Mouse (Mus musculus): Measurements from ENCODE around the gene Gm28038.

Gene Gm28038

DNA sequence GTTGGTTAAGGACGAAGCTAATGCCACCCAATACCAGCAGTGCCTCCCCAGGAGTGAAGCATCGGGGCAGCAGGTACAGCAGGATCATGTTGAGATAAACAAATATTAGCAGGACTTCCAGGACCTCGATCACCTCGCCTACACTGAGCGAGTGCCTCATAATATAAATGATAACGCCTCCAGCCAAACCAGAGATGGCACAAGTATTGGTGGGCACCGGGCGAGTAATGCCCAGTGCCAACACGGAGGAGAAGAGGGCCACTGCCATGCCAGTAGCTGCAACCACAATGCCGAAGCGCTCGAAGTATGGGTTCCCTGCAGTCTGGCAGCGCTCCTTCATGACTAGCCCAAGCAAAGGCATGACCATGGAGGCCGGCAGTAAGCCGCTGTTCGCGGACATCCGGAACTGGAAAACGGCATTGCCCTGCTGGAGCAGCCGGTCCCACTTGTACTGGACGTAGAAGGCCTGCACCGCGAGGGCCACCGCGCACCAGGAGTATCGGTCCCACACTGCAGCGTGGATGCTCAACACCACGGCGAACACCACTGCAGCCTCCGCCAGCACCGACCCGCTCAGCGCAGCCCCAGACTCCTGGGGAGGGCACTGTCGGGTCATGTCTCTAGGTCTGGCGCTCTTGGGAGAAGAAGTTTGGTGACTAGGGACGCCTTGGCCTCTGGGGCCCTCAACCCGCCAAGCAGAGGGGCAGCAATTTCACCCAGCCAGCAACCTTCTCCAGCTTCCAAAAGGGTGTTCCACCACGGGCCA lies 4.8 kb downstream of the Gm28038 start:
- 11% methylated on average over 38 of the region's 38 CpGs for WGBS

DNA sequence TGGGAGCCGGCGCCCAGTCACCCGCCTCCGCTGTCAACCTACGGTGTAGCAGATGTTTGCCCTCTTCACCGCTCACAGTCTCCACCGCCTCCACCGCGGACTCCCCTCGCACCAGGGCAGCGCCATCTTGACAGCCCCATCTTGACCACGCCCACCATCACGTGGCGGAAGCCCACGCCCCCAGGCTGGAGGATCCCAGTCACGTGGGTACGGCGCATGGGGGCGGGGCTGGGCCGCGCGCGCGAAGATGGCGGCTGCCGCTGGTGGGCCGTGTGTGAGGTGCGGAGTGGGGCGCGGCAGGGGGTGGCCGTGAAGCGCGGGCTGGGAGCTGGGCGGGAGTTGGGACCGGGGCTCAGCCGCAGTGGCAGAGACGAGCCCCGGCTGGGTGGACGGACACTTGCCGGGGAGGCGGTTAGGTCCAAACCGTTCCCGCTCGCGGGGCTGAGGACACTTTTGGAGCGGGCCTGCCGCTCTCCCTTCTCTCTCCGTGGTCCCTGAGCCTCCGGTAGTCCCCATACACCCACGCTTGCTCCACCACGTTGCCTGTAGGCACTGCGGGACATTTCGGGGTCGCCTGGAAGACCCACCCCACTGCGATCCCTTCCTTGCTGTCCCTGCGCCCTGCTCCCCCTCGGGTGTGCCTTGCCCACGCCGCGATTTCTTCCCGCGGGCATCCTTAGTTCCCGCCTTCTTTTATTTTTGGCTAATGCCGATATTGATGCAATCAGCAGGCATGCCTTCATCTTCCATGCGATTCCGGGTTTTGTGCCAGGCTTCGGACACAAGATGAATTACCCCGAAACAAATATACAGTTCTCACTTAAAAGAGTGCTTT lies 5.6 kb downstream of the Gm28038 start, which contains the start of the genes Dolk and Nup188:
Gene Dolk (minus strand): TSS at position 143 of the 835 bp plus-strand sequence.
Gene Nup188 (plus strand): TSS at position 206 of the 835 bp plus-strand sequence.
- WGBS = under 1% methylated on average over 56 of the region's 68 CpGs

DNA sequence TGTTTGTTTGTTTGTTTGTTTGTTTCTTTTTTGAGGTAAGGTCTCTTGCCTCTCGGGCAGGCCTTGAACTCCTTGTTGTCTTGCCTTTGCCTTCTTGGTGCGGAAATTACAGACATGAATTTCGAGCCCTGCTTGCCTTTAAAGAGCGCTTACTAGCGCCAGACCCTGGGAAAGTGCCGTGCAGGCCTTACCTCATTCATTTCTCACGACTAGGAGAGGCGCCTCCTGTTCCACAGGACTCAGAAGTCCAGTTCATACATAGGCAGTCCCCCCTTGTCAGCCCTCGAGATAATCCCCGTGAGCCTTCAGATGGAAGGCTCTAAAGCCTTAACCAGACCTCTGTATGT lies 6.2 kb downstream of the Gm28038 start:
- 0% methylated on average over 10 of the region's 10 CpGs for WGBS

DNA sequence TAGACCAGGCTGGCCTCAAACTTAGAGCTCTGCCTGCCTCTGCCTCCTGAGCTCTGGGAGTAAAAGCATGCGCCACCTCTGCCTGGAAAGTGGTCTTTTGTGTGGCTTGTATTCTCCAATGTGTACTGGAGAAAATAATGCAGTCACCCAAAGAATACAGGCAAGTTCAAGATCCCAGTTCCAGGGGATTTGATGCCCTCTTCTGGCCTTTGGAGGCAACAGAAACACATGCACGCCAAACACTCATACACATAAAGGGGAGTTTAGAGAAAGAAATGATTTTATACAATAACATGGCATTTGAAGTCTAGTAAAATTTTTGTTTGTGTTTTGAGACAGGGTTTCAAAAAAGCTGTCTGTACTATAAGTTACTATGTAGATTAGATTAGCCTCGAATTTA lies 18.7 kb downstream of the Gm28038 start:
- WGBS = 78% methylated on average over 3 of the region's 3 CpGs

DNA sequence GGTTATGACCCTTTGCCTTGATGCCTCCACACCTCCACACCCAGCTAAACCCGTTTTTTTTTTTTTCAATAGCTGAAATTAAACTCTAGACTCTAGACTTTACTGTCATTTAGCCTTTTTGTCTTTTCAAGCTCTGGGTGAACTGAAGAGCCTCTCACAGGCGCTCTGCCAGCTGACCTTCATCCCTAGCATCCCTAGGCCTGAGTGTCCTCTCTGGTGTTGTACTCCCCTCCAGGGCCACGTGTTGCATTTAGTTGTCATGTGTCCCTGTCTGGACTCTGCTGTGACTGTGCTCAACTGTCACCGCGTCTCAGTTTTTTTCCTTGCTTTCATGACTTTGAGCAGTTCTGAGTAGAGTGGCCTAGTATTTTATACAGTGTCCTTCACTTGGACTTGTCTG lies 19.1 kb downstream of the Gm28038 start:
- 88% methylated on average over 5 of the region's 5 CpGs for WGBS

DNA sequence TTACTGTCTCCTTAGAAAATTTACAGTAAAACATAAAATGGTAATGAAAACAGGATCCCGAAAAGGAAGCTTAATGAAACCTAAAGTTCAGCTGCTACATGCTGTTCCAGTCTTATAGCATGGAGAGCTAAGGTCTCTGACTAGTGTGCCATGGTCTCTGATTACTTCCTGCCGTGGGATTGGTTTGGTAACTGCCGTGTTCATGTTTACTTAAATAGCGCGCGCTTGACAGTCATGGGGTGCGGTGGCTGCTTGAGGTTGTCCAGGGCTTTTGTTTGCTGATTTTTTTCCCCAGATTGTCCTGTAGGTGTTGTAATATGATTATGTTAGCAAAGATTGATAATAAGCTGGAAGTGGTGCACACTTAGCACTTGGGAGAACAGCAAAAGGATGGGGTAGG lies 25.2 kb downstream of the Gm28038 start:
- WGBS = 94% methylated on average over 7 of the region's 7 CpGs

DNA sequence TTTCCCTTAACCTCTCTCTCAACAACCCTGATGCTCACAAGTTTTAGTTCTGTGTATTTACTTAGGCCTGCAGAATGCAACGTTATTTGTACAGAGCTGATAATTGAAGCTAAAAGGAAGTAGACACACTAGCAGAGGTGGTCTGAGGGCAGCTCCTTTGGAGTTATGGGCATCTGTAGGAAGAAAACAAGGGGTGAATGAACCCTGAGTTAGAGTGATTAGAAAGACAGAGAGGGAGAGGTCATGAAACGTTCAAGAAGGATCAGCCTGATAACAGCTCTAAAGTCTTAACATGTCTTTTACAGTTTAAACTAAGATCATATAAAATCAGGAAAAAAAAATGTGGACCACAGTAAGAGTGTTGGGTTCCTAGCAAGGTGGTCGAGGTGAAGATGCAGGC lies 28.5 kb downstream of the Gm28038 start:
- 91% methylated on average over 3 of the region's 3 CpGs for WGBS

DNA sequence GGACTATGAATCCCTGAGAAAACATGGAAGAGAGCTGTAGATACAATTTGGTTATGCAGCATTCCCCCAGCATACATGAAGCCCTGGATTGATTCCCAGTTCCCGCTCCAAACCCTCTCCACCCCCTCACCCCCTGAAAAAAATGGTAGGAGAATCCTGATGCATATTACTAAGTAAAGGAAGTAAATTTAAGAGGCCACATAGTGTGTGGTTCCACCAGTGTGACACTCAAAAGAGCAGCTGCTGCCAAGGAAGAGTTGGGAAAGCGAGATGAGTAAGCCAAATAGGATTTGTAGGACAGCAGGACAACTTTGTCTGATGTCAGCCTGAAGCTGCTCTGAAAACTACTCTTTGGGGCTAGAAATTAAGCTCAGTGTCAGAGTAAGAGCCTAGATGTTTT lies 30.6 kb downstream of the Gm28038 start:
- WGBS = 57% methylated on average over 2 of the region's 2 CpGs

DNA sequence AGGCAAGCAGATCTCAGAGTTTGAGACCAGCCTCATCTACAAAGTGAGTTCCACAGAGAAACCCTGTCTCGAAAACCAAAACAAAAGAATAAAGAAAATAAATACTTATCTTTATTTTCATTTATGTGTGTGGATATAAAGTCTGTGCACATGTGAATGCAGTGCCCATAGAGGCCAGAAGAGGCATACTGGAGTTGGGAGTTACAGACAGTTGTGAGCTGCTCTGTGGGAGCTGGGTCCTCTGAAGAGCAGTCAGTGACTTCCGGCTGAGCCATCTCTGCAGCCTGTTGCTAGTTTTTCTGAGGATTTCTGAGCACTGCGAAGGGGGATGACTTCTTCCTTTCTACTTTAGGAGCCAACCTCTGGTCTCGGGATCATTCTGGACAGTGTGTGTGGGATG lies 35.3 kb downstream of the Gm28038 start:
- WGBS = 90% methylated on average over 4 of the region's 4 CpGs

DNA sequence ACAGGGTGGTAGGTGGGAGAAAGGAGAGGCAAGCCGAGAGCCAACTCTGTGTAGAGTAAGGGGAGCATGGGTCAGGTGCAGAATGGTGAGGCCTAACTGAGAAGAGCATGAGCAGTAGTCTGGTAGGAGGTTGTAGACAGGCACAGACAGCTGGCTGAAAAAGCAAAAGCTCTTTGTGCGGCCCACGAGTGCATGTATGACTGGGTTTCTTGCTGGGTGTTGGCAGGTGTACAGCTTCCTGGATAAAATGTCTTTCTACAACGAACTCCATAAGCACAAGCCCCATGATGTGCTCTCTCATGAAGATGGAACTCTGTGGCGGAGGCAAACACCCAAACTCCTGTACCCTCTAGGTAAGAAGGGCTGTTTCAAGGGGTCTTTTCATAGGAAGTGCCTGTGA lies 36.1 kb downstream of the Gm28038 start:
- 65% methylated on average over 5 of the region's 5 CpGs for WGBS

DNA sequence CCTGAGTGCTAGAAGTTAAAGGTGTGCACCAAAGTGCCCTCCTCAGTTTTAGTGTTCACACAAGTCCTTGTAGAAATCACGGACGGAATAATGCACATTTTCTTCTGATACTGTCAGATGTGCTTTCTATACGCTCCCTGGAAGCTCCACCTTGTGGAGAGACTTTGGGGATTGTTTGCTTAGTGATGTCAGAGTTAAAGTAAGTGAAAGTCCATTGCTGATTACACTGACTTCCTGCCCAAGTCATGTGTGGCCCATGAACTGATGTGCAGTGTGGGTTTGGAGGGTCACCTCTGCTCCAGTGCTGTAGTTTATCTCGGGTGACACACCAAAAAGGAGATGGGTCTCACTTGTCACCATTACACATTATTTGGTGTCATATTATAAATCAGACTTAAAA lies 38.4 kb downstream of the Gm28038 start:
- 92% methylated on average over 4 of the region's 4 CpGs for WGBS

DNA sequence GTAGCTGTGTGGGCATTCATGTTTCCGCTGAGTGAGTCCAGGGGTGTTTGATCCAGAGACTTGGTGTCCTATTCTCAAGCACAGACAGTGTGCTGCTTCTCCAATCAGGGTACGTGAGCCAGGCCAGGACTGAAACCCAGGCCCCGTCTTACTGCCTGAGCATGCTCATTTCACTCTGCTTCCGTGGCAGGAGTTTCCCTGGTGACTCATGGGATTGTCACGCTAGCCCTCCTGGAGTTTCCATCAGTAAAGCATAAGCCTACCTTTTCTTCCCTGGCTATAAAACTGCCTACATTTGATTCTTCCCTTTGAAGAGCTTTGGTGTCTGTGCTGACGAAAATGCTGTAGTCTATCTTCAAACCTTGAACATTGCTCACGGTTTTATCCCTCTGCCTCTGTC lies 42.3 kb downstream of the Gm28038 start:
- WGBS = 77% methylated on average over 7 of the region's 7 CpGs

DNA sequence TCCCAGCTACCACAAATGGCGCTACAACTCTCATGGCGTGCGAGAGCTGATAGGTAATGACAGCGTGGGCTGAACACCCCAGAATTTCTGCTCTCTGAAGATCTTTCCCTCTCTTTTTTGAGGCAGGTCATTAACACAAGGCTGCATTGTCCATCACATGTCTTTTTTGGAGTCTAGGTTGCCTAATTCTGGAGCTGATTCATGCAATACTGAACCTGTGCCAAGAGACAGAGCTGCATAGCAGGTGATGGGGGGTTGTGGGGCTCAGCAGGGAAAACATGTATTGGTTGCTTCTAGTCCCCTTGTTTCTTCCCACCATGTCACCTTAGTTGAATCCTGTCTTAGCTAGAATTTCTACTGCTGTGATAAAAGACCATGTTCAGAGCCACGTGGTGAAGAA lies 44.5 kb downstream of the Gm28038 start:
- 92% methylated on average over 5 of the region's 5 CpGs for WGBS

DNA sequence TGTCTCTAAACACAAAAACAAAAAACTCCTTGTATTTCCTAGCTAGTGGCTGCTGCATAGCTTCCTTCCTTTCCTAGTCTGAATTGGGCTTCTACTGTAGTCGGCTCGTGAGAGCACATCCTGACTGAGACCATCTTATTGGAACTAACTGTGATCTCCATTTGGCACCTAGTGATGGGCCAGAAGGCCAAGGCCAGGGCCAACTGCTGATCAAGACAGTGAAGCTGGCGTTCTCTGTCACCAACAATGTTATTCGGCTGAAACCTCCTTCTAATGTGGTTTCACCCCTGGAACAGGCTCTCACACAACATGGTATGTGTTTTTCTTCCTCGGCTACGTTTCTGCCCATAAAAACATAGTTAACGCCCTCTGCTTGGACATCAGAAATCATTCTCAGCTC lies 46.4 kb downstream of the Gm28038 start:
- 87% methylated on average over 7 of the region's 7 CpGs for WGBS

DNA sequence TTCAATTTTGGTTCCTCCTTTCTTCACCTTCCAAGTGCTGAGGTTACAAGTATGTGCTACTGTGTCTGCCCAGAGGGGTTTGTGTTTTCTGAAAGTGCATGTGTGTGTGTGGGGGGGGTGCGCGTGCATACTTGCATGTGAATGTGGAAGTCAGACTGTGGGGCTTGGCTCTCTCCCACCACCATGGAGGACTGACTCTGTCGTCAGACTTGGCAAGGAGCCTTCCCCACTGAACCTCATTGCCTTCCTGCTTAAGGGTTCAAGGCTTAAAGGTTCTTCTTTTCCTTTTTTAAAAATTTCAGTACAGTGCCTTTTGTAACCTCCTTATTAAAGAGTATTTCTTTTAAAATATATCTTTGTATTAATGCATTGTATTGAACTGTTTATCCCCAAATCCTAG lies 47.9 kb downstream of the Gm28038 start:
- 69% methylated on average over 3 of the region's 3 CpGs for WGBS

DNA sequence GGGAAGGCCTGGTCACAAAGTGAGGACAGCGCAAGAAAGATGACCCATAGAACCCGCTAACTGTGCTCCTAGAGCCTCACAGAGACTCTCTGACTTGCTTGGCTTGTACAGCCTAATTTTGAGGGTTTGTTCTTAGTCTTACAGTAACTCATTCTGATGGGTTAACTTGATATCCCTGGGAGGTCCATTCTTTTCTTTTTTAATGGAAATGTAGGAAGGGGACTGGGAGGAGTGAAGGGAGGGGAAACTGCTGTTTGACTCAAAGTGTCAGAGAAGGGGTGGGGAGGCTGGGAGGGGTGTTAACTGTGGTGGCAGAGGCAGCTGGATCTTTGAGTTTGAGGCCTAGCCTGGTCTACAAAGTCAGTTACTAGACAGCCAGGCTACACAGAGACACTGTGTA lies 54.5 kb downstream of the Gm28038 start:
- 97% methylated on average over 2 of the region's 2 CpGs for WGBS

DNA sequence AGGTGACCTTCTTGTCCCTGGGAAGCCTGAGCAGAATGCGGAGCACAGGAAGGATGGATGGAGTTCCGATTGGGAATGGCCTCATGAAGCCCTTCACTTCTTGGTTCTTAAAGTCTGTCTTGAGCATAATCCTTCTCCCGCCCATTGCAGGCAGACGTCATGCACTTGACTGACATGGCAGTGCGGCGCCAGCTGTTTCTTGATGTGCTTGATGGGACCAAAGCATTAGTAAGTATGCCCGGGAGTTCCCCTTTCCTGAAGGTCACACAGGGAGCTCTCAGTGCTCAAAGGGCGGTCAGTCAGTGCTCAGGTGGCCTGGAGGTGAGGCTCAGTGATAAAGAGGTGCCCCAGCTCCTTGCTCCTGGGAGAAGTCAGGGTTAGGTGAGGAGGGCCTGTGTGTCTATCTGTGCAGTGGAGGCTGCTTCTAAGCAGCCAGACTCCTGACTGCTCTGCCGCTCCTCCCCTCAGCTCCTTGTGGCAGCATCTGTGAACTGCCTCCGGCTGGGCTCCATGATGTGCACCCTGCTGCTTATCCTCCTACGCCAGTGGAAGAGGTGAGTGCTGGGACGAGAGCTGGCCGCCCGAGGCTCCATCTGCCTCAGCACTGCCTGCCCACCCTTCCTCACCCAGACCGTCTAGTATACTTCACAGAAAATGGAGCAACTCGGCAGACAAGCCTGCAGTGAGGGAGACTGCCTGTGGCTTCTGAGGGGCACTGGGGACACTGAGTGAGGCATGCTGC lies 55.5 kb downstream of the Gm28038 start:
- 67% methylated on average over 16 of the region's 16 CpGs for WGBS

DNA sequence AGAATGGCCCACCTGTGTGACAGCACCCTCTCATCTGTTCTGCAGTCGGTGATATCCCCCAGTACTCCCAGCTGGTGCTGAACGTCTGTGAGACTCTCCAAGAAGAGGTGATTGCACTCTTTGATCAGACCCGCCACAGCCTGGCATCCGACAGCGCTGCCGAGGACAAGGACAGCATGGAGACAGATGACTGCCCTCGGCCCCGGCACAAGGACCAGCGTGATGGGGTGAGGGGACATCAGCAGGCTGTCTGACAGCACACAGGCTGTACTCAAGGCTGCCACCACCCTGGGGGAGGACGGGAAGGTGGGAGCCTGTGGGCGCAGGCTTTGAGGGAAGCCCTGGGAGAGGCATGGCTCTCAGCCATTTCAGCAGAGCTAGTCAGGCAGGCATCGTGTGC lies 56.3 kb downstream of the Gm28038 start:
- 54% methylated on average over 12 of the region's 12 CpGs for WGBS

DNA sequence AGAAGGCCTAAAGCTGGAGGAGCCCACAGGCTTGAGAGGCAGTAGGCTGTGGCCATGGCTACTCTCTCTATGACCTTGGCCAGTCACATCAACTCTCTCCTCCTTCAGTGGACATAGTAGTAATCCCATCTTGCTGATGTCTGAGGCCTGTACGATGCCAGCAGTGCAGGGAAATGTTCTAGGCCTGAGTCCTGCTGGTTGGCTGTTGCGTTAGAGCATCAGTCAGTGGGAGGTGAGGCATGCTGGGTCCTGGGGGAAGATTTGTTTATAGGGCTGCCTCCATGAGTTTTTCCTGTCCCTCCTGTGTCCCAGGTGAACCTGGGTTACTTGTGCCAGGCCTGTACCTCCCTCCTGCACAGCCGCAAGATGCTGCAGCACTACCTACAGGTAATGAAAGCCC lies 61.2 kb downstream of the Gm28038 start:
- WGBS = 82% methylated on average over 3 of the region's 3 CpGs

DNA sequence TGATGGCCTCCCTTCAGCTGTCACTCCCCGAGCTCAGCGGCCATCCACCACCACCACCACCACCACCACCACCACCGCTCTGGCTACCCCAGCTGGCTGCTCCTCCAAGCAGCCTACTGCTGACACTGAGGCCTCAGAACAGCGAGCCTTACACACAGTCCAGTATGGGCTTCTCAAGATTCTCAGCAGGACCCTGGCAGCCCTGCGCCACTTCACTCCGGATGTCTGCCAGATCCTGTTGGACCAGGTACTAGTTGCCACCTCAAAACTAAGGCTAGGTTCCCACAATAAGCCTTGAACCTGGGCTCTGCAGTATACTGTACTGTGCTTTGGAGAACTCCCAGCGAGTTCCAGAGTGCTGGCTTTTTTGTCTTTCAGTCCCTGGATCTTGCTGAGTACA lies 61.7 kb downstream of the Gm28038 start:
- WGBS = 81% methylated on average over 7 of the region's 7 CpGs

DNA sequence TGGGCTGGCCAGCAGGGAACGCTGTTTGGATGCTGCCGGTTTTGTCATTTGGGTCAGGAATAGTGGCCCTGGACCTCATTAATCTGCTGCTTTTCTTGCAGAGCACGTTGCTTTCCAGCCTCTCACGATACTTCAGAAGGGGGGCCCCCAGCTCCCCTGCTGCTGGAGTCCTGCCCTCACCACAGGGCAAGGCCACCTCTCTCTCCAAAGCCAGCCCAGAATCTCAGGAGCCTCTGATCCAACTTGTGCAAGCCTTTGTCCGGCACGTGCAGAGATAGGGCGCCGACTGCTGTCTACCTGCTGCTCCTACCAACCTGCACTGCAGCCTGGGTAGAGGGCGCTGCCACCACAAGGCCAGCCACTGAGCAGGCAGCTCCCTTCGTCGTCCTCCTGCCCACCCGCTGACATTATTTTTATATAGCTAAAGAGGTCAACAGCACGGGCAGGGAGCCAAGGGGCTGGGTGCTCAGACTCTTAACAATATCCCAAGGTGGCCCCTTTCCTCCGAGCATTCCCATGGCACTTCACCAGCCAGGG lies 62.8 kb downstream of the Gm28038 start:
- WGBS = 35% methylated on average over 14 of the region's 14 CpGs
